Mouse (Mus musculus) brain, embryonic 14.5 days (tissue): Measurements from ENCODE around the gene Chd2. TPM values are rescaled to one million over a fixed set of nuclear protein-coding genes. Genes with fewer than 3 reads are reported as not detected.

Experiments used
- DNase-seq: peaks from one replicate; pipeline ENCODE4 v3.0.0-alpha.2; 2011; ENCODE audit warnings: low read depth
- CTCF ChIP-seq: fragments of 200-500 bp; IDR thresholded peaks from 2 replicates; pipeline ENCODE4 v1.5.1; 2012; ENCODE audit warnings: inconsistent platforms, mild to moderate bottlenecking, moderate library complexity, borderline replicate concordance; ENCODE audit not compliant: insufficient read depth, insufficient read length; ENCODE audit errors: extremely low read depth
- POLR2A ChIP-seq: fragments of 200-500 bp; IDR thresholded peaks from 2 replicates; pipeline ENCODE4 v1.6.1; 2012; ENCODE audit warnings: mild to moderate bottlenecking, inconsistent platforms, borderline replicate concordance; ENCODE audit not compliant: poor library complexity, insufficient read depth, insufficient read length, severe bottlenecking; ENCODE audit errors: extremely low read depth
- polyA plus RNA-seq: library from polyadenylated mRNA; depleted of rRNA; stranded (reverse); fragments of >200 nt; gene quantifications from 2 replicates; pipeline ENCODE4 v1.2.3, GENCODE M21; 2012; rRNA removed

Gene Chd2
- polyA plus RNA-seq, 1 experiment = 54.9 TPM

- peak; percentile 83 for DNase-seq
- TF ChIP-seq CTCF = no peak
- TF ChIP-seq POLR2A = no peak
Measured at GRCm38 (mm10) chr7:73389871-73390294, 151.7 kb downstream of the Chd2 start.

DNA sequence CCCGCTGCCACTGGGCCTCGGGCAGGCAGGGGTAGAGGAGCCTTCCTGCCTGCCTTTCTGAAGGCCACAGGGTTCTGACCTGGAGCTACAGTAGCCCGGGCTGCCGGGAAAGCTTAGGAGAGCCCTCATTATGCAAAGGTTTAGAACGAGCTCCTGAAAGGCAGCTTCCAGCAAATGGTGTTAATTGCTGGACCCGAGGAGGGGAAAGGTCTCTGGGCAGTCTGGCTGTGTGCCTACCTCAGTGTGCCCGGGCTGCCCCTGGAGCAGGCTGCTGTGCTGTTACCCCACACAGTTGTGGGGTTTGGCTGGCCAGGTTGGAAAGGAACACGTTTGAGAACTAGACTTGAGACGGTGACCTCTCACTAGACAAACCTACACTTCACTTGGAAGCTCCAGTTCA lies 152.2 kb downstream of the Chd2 start:
- TF ChIP-seq CTCF = no peak
- no peak for TF ChIP-seq POLR2A
- DNase-seq = no peak

DNA sequence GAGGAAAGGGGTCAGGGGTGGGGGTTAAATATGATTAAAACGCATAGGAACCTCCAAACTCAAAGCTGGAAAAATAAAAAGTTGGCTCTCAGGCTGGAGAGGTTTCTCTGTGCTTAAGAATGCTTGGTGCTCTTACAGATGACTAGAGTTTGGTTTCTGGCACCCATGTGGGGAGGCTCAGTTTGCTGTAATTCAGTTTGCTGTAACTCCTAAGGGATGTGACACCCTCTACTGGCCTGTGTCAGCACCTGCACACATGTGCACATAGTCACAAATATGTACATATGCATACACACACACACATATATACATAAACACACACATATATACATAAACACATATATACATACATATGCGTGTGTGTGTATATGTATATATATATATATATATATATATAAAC lies 152.8 kb downstream of the Chd2 start:
- DNase-seq = no peak
- no peak for TF ChIP-seq POLR2A
- peak; percentile 20; the same call in 1 of the 2 replicates for TF ChIP-seq CTCF

- peak; percentile 62 for DNase-seq
Measured at GRCm38 (mm10) chr7:73382843-73383242, 158.8 kb downstream of the Chd2 start.

DNA sequence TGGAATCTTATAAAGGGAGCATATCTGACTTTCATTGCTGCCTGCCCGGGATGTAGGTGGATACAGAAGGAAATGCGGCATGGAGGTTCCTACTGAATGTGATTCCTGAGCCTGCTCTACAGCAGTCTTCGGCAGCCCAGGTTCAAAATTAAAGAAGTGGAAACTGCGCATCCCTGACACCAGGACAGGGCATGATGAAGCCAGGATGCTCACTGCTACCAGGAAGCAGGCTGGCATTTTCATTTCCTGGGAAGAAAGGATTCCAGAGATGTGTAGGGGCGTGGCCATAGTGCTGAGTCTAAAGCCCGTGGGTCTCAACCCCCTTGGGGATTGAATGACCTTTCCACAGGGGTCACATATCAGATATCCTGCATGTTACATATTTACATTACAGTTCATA lies 163.6 kb downstream of the Chd2 start:
- TF ChIP-seq POLR2A = no peak
- TF ChIP-seq CTCF = no peak
- DNase-seq = no peak

More at GRCm38 (mm10) chr7:73382843-73383242, 158.8 kb downstream of the Chd2 start:
- TF ChIP-seq POLR2A (no peak), CTCF (no peak)

DNA sequence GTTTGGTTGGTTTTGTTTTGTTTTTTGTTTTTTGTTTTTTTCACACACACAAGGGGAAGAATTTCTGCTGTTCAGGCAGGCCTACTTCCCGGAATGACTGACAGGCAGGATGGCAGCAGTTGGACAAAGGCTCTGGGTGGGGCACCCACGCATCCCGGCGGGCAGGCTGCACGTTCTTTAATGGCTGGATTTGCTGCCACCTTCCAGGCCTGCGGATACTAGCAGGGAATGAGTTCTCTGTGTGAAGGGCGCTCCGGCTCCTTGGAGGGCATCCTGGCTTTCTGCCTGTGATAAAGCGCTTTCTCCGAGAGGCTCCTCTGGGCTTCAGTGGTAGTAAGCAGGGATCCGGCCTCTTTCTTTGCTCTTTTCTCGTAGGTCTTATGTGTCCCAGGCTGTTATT lies 164.3 kb downstream of the Chd2 start:
- peak; percentile 76 for DNase-seq
- TF ChIP-seq POLR2A (no peak), CTCF (no peak)

Other genes starting within 250 kb of the Chd2 start
- gene Rgma, start 166.3 kb downstream of the Chd2 start, polyA plus RNA-seq = 59.9 and 142 TPM in 2 replicates
- gene Fam174b, start 198.5 kb upstream of the Chd2 start, polyA plus RNA-seq = 15.5 and 23.7 TPM in 2 replicates